Mouse (Mus musculus): Measurements from ENCODE around the gene Tusc2. TPM values are rescaled to one million over a fixed set of nuclear protein-coding genes. Genes with fewer than 3 reads are reported as not detected.

Gene Tusc2
- polyA plus RNA-seq, 1 experiment from 2014 or later = 93.0 TPM

DNA sequence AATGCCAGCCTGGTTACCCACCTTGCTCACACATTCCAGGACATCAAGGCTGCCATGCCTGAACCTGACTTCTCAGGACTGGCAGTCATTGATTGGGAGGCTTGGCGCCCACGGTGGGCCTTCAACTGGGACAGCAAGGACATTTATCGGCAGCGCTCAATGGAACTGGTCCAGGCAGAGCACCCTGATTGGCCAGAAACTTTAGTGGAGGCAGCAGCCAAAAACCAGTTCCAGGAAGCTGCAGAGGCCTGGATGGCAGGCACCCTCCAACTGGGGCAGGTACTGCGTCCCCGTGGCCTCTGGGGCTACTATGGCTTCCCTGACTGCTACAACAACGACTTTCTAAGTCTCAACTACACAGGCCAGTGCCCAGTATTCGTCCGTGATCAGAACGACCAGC is 14.8 kb downstream of the Tusc2 start:
- ATAC-seq (ENCODE audit: insufficient read depth, low FRiP score, low TSS enrichment) = no peak
- Histone ChIP-seq H3K9ac (ENCODE audit: low read length) (no peak overlapping the region), H3K9me3 (ENCODE audit: control insufficient read depth, low read length) (no peaks in the 10 kb centered on the region), H3K27ac (ENCODE audit: low read depth, low read length) (no peak overlapping the region), H3K4me2 (ENCODE audit: low read depth) (no peak overlapping the region), H3K27me3 (ENCODE audit: control insufficient read depth, insufficient read depth, low read length) (no peaks in the 10 kb centered on the region), H3K36me3 (ENCODE audit: control insufficient read depth, insufficient read depth, low read length) (peaks cover 2% of the 10 kb centered on the region; the same call in 1 of the 2 replicates), H3K4me3 (ENCODE audit: low read depth, low read length) (no peak overlapping the region), H3K4me1 (ENCODE audit: control insufficient read depth, insufficient read depth, low read length) (peaks cover 13% of the 10 kb centered on the region; the same call in 1 of the 2 replicates)
- DNase-seq (ENCODE audit: low spot score) = no peak
- WGBS = 91% methylated on average over 10 of the region's 10 CpGs

DNA sequence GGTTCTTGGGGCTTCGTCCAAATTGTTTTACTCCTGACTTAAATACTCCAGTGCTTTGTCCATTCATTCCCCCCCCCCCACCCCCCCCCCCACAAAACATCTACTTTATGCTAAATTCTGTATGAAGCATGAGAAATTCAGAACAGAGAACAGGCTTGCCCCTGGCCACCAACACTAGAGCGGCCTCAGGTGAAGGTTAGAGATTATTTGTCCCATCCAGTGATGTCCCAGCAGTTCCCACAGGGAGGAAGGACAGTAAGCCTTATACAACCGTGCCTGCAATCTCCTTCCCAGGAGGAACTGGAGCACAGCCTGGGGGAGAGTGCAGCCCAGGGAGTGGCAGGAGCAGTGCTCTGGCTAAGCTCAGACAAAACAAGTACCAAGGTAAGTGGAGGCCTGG is 15.5 kb downstream of the Tusc2 start, which contains the start of gene Naa80:
Gene Naa80 (plus strand): TSS at position 301 of the 400 bp plus-strand sequence.
- Histone ChIP-seq H3K27me3 (ENCODE audit: control insufficient read depth, insufficient read depth, low read length) (no peaks in the 10 kb centered on the region), H3K9me3 (ENCODE audit: control insufficient read depth, low read length) (no peaks in the 10 kb centered on the region), H3K36me3 (ENCODE audit: control insufficient read depth, insufficient read depth, low read length) (no peaks in the 10 kb centered on the region), H3K4me3 (ENCODE audit: low read depth, low read length) (no peak within 1 kb of the TSS), H3K4me1 (ENCODE audit: control insufficient read depth, insufficient read depth, low read length) (peaks cover 13% of the 10 kb centered on the region; the same call in 1 of the 2 replicates), H3K4me2 (ENCODE audit: low read depth) (no peak within 1 kb of the TSS), H3K9ac (ENCODE audit: low read length) (no peak within 1 kb of the TSS), H3K27ac (ENCODE audit: low read depth, low read length) (no peak within 1 kb of the TSS)
- 76% methylated on average over 3 of the region's 3 CpGs for WGBS
- ATAC-seq (ENCODE audit: insufficient read depth, low FRiP score, low TSS enrichment) (no peak), DNase-seq (ENCODE audit: low spot score) (no peak)

DNA sequence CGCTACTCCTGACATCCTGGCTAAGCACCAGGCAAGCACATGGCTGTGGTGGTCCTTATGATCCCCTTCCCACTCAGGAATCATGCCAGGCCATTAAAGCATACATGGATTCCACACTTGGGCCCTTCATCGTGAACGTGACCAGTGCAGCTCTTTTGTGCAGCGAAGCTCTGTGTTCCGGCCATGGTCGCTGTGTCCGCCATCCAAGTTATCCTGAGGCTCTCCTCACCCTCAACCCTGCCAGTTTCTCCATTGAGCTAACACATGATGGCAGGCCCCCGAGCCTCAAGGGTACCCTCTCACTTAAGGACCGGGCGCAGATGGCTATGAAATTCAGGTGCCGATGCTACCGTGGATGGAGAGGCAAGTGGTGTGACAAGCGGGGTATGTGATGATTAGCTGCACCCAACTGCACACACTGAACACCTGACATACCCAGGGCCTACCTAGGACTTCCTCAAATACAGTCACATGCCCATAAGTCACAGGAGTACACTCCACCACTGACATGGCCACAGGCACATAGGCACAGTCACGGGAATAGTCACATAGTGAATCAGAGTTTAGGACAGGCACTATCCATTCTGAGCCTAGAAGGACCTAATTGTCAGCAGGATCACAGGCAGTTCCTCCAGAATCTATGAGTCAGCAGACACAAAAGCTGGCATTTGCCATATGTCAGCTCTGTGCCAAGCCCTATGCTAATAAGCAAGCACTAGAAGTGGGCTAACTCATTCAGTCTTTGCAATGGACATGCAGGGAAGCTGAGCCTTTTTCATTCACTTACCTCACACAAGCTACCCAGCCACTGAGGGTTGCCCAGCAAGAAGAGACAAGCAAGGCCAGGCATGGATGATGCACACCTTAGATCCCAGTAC is 16.2 kb downstream of the Tusc2 start:
- no peak overlapping the region for H3K4me2 ChIP-seq (ENCODE audit: low read depth)
- H3K4me1 ChIP-seq (ENCODE audit: control insufficient read depth, insufficient read depth, low read length) = peaks cover 13% of the 10 kb centered on the region; the same call in 1 of the 2 replicates
- ATAC-seq (ENCODE audit: insufficient read depth, low FRiP score, low TSS enrichment) (no peak), DNase-seq (ENCODE audit: low spot score) (no peak)
- H3K27ac ChIP-seq (ENCODE audit: low read depth, low read length) = no peak overlapping the region
- H3K27me3 ChIP-seq (ENCODE audit: control insufficient read depth, insufficient read depth, low read length) = no peaks in the 10 kb centered on the region
- H3K36me3 ChIP-seq (ENCODE audit: control insufficient read depth, insufficient read depth, low read length) = no peaks in the 10 kb centered on the region
- no peaks in the 10 kb centered on the region for H3K9me3 ChIP-seq (ENCODE audit: control insufficient read depth, low read length)
- 95% methylated on average over 14 of the region's 14 CpGs for WGBS
- H3K9ac ChIP-seq (ENCODE audit: low read length) = no peak overlapping the region
- no peak overlapping the region for H3K4me3 ChIP-seq (ENCODE audit: low read depth, low read length)

DNA sequence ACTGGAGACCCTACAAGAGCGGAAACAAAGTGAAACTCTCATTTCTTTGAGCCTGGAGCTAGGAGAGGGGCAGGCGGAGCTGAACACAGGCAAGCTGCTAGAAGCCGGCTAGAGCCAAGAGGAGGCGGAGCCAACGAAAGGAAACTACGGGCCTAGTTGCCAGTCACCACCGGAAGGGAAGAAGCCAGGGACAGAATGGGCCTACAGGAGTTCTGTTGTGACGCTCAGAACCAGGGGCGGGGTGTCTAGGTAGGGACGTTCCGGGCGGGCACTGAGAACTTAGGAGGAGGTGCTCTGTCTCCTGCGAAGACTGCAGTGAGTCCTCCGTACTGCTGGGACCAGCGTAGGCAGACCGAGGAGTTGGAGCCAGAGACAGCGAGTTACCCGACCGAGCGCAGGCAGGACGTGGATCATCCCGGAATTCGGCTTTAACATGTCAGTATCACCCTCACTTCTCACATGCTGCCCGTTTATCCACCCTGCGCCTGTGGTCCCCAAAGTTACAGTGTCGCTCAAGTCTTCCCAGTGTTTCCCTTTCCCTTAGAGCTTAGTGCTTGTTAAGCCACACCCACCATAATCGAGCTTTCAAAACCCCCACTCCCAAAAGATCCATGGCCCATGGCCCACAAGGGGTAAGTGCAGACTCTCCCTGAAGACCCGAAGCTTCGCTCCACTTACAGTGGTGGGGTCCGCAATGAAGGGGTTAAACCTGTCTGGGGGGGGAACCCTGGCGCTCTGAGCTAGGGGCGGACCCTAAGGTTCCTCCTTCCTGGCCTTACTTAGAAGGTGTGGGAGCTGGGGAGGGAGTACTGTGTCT is 17.7 kb downstream of the Tusc2 start, which contains the start of gene Hyal3:
Gene Hyal3 (plus strand): TSS at position 318 of the 817 bp plus-strand sequence.
- 1% methylated on average over 32 of the region's 32 CpGs for WGBS
- DNase-seq (ENCODE audit: low spot score) = peak; percentile 79
- peak; percentile 48 for ATAC-seq (ENCODE audit: insufficient read depth, low FRiP score, low TSS enrichment)
- H3K4me3 ChIP-seq (ENCODE audit: low read depth, low read length) = peak within 1 kb of the TSS; percentile 44
- H3K36me3 ChIP-seq (ENCODE audit: control insufficient read depth, insufficient read depth, low read length) = no peaks in the 10 kb centered on the region
- H3K4me2 ChIP-seq (ENCODE audit: low read depth) = peak within 1 kb of the TSS; percentile 52
- peak within 1 kb of the TSS; percentile 65 for H3K9ac ChIP-seq (ENCODE audit: low read length)
- H3K9me3 ChIP-seq (ENCODE audit: control insufficient read depth, low read length) = no peaks in the 10 kb centered on the region
- H3K27me3 ChIP-seq (ENCODE audit: control insufficient read depth, insufficient read depth, low read length) = no peaks in the 10 kb centered on the region
- H3K27ac ChIP-seq (ENCODE audit: low read depth, low read length) = peak within 1 kb of the TSS; percentile 45; the same call in 1 of the 2 replicates
- H3K4me1 ChIP-seq (ENCODE audit: control insufficient read depth, insufficient read depth, low read length) = peaks cover 13% of the 10 kb centered on the region; the same call in 1 of the 2 replicates

DNA sequence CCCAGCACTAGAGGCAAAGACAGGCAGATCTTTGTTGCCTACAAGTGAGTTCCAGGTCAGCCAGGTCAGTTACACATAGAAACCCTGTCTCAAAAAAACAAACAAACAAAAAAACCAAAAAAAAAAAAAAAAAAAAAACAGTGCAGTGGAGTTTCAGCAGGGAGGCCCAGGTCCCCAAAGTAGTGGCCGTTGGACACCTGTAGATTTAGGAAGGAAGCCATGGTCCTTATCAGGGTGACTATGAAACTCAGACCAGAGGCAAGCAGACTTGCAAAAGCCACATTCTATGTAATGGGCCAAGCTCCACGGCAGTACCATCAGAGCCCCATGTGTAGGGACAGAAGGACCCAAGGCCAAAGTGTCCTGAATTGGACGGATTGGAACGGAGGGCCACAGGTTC is 18.5 kb downstream of the Tusc2 start:
- Histone ChIP-seq H3K4me1 (ENCODE audit: control insufficient read depth, insufficient read depth, low read length) (peaks cover 13% of the 10 kb centered on the region; the same call in 1 of the 2 replicates), H3K9ac (ENCODE audit: low read length) (peak overlapping the region; percentile 65; the same call in 1 of the 2 replicates), H3K4me3 (ENCODE audit: low read depth, low read length) (peak overlapping the region; percentile 44; the same call in 1 of the 2 replicates), H3K4me2 (ENCODE audit: low read depth) (peak overlapping the region; percentile 52), H3K27me3 (ENCODE audit: control insufficient read depth, insufficient read depth, low read length) (no peaks in the 10 kb centered on the region), H3K36me3 (ENCODE audit: control insufficient read depth, insufficient read depth, low read length) (no peaks in the 10 kb centered on the region), H3K27ac (ENCODE audit: low read depth, low read length) (no peak overlapping the region), H3K9me3 (ENCODE audit: control insufficient read depth, low read length) (no peaks in the 10 kb centered on the region)
- ATAC-seq (ENCODE audit: insufficient read depth, low FRiP score, low TSS enrichment) (no peak), DNase-seq (ENCODE audit: low spot score) (no peak)
- 76% methylated on average over 4 of the region's 4 CpGs for WGBS

DNA sequence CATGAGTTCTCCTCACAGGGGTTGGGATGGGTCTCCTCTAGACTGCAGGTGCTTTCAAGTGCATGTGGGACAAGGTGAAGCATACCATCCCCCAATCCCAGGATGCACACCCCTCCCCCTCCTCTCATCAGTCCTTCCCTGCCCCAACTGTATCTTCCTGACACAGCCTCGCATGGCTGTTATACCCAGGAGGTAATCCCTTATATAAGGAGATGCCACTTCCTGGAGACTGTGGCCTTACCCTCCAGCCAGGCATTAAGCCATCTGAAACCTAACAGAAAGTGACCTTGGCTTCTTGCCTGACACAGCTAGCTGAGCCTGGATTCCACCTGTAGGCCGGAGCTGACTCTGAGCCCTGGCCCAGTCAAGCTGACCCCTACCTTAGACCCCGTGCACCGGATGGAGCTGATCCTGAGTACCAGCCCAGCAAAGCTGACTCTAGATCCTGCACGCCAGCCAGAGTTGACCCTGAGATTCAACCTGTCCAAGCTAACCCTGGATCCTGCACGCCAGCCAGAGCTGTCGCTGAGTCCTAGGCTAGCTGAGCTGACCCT is 19.5 kb downstream of the Tusc2 start:
- Histone ChIP-seq H3K9me3 (ENCODE audit: control insufficient read depth, low read length) (no peaks in the 10 kb centered on the region), H3K9ac (ENCODE audit: low read length) (no peak overlapping the region), H3K36me3 (ENCODE audit: control insufficient read depth, insufficient read depth, low read length) (no peaks in the 10 kb centered on the region), H3K4me3 (ENCODE audit: low read depth, low read length) (no peak overlapping the region), H3K4me2 (ENCODE audit: low read depth) (no peak overlapping the region), H3K4me1 (ENCODE audit: control insufficient read depth, insufficient read depth, low read length) (peaks cover 10% of the 10 kb centered on the region; the same call in 1 of the 2 replicates), H3K27ac (ENCODE audit: low read depth, low read length) (no peak overlapping the region), H3K27me3 (ENCODE audit: control insufficient read depth, insufficient read depth, low read length) (no peaks in the 10 kb centered on the region)
- ATAC-seq (ENCODE audit: insufficient read depth, low FRiP score, low TSS enrichment) (no peak), DNase-seq (ENCODE audit: low spot score) (no peak)
- 84% methylated on average over 7 of the region's 7 CpGs for WGBS

DNA sequence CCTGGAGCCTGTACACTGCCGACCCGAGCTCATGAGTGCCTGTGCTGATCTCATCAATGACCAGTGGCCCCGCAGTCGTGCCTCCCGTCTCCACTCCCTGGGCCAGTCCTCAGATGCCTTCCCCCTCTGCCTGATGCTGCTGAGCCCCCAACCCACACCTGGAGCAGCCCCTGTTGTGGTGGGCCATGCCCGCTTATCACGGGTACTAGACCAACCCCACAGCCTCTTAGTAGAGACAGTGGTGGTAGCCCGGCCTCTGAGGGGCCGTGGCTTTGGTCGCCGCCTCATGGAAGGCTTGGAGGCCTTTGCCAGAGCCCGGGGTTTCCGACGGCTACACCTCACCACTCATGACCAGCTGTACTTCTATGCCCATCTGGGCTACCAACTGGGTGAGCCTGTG is 20.1 kb downstream of the Tusc2 start:
- ATAC-seq (ENCODE audit: insufficient read depth, low FRiP score, low TSS enrichment) (no peak), DNase-seq (ENCODE audit: low spot score) (no peak)
- Histone ChIP-seq H3K9ac (ENCODE audit: low read length) (no peak overlapping the region), H3K36me3 (ENCODE audit: control insufficient read depth, insufficient read depth, low read length) (no peaks in the 10 kb centered on the region), H3K9me3 (ENCODE audit: control insufficient read depth, low read length) (no peaks in the 10 kb centered on the region), H3K4me1 (ENCODE audit: control insufficient read depth, insufficient read depth, low read length) (peaks cover 11% of the 10 kb centered on the region), H3K4me3 (ENCODE audit: low read depth, low read length) (no peak overlapping the region), H3K4me2 (ENCODE audit: low read depth) (no peak overlapping the region), H3K27me3 (ENCODE audit: control insufficient read depth, insufficient read depth, low read length) (no peaks in the 10 kb centered on the region), H3K27ac (ENCODE audit: low read depth, low read length) (no peak overlapping the region)
- WGBS = 90% methylated on average over 14 of the region's 14 CpGs

DNA sequence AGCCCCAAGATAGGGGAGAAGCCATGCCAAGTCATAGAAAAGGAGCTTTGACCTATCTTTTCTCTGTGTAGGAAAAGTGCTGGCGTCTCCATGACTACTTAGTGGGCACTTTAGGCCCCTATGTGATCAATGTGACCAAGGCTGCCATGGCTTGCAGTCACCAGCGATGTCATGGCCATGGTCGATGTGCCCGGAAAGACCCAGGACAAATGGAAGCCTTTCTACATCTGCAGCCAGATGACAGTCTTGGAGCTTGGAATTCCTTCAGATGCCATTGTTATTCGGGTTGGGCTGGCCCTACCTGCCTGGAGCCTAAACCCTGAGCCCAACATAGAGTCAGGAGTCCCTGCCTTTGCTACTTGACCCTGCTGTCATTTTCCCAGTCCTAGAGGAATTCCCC is 23.4 kb downstream of the Tusc2 start:
- 96% methylated on average over 5 of the region's 5 CpGs for WGBS
- no peaks in the 10 kb centered on the region for H3K9me3 ChIP-seq (ENCODE audit: control insufficient read depth, low read length)
- H3K4me2 ChIP-seq (ENCODE audit: low read depth) = no peak overlapping the region
- H3K9ac ChIP-seq (ENCODE audit: low read length) = no peak overlapping the region
- H3K4me1 ChIP-seq (ENCODE audit: control insufficient read depth, insufficient read depth, low read length) = peaks cover 6% of the 10 kb centered on the region
- DNase-seq (ENCODE audit: low spot score) = no peak
- H3K36me3 ChIP-seq (ENCODE audit: control insufficient read depth, insufficient read depth, low read length) = peaks cover 4% of the 10 kb centered on the region
- H3K4me3 ChIP-seq (ENCODE audit: low read depth, low read length) = no peak overlapping the region
- no peak overlapping the region for H3K27ac ChIP-seq (ENCODE audit: low read depth, low read length)
- H3K27me3 ChIP-seq (ENCODE audit: control insufficient read depth, insufficient read depth, low read length) = no peaks in the 10 kb centered on the region
- no peak for ATAC-seq (ENCODE audit: insufficient read depth, low FRiP score, low TSS enrichment)

All from neural tube, embryonic 11.5 days (tissue).